Mouse (Mus musculus) hindbrain, embryonic 16.5 days (tissue): ENCODE data around the gene Scd1. TPM values are rescaled to one million over a fixed set of nuclear protein-coding genes. Genes with fewer than 3 reads are reported as not detected.

Experiments used
- ATAC-seq: fragments of 200-750 bp; cut with Nextera tagmentation; 2 replicates; pipeline ENCODE4 v1.8.0; 2017; ENCODE audit warnings: moderate TSS enrichment, moderate library complexity
- H3K27ac ChIP-seq: fragments of 300-500 bp; sonication (generic); 2 replicates; pipeline ENCODE4 v1.5.1; 2014; ENCODE audit warnings: low read depth, mild to moderate bottlenecking, control low read depth, low read length, moderate library complexity
- H3K27me3 ChIP-seq: fragments of 300-500 bp; sonication (generic); replicated peaks from 2 replicates; pipeline ENCODE4 v1.6.1; 2014; ENCODE audit warnings: low read length; ENCODE audit not compliant: control insufficient read depth, insufficient read depth
- H3K36me3 ChIP-seq: fragments of 300-500 bp; sonication (generic); 2 replicates; pipeline ENCODE4 v1.6.1; 2014; ENCODE audit warnings: mild to moderate bottlenecking, low read length, moderate library complexity, mixed read lengths; ENCODE audit not compliant: control insufficient read depth, insufficient read depth
- H3K4me1 ChIP-seq: fragments of 300-500 bp; sonication (generic); 2 replicates; pipeline ENCODE4 v1.6.1; 2014; ENCODE audit warnings: low read depth, low read length; ENCODE audit not compliant: control insufficient read depth, insufficient read depth
- H3K4me2 ChIP-seq: fragments of 300-500 bp; sonication (generic); 2 replicates; pipeline ENCODE4 v1.6.1; 2014; ENCODE audit warnings: mild to moderate bottlenecking, low read length, control low read depth, moderate library complexity
- H3K4me3 ChIP-seq: fragments of 300-500 bp; sonication (generic); 2 replicates; pipeline ENCODE4 v1.5.1; 2014; ENCODE audit warnings: mild to moderate bottlenecking, low read length, control low read depth, moderate library complexity
- H3K9ac ChIP-seq: fragments of 300-500 bp; sonication (generic); 2 replicates; pipeline ENCODE4 v1.6.1; 2014; ENCODE audit warnings: low read depth, mild to moderate bottlenecking, control low read depth, low read length, moderate library complexity
- H3K9me3 ChIP-seq: fragments of 300-500 bp; sonication (generic); 2 replicates; pipeline ENCODE4 v1.6.1; 2014; ENCODE audit warnings: mild to moderate bottlenecking, low read length, moderate library complexity; ENCODE audit not compliant: control insufficient read depth
- WGBS: fragments of 180-500 bp; shearing (Covaris S2); extraction: QIAGEN DNeasy Blood & Tissue Kit; methylation state at CpG from one replicate; pipeline ENCODE4 v1.1.7; 2014; 5-methylcytosine and 5-hydroxymethylcytosine counted together
- polyA plus RNA-seq: library from polyadenylated mRNA; unstranded; fragments of >200 nt; fragmentation: Nextera tagmentation; extraction: Ambion mirVana; gene quantifications from 2 replicates; pipeline ENCODE4 v1.2.1, GENCODE M21; 2015

The Scd1 gene
- polyA plus RNA-seq, 1 experiment from 2014 or later: 9.3 TPM

- Histone ChIP-seq H3K4me3 (peak overlapping the region; percentile 64), H3K36me3 (no peaks in the 10 kb centered on the region), H3K9ac (peak overlapping the region; percentile 59; the same call in 1 of the 2 replicates), H3K27me3 (no peaks in the 10 kb centered on the region), H3K9me3 (no peaks in the 10 kb centered on the region), H3K27ac (peak overlapping the region; percentile 85), H3K4me1 (peaks cover 15% of the 10 kb centered on the region), H3K4me2 (peak overlapping the region; percentile 93)
- no peak for ATAC-seq
- WGBS: 80% methylated on average over 4 of the region's 4 CpGs
Measured at GRCm38 (mm10) chr19:44408595-44408994, 916 bp upstream of the Scd1 start.

- peak overlapping the region; percentile 59 for H3K9ac ChIP-seq
- peak; percentile 72 for ATAC-seq
- H3K36me3 ChIP-seq: no peaks in the 10 kb centered on the region
- no peaks in the 10 kb centered on the region for H3K9me3 ChIP-seq
- peak overlapping the region; percentile 64 for H3K4me3 ChIP-seq
- H3K27ac ChIP-seq: peak overlapping the region; percentile 85
- WGBS: under 1% methylated on average over 14 of the region's 14 CpGs
- peaks cover 15% of the 10 kb centered on the region for H3K4me1 ChIP-seq
- H3K27me3 ChIP-seq: no peaks in the 10 kb centered on the region
- peak overlapping the region; percentile 93 for H3K4me2 ChIP-seq
Measured at GRCm38 (mm10) chr19:44408223-44408545, 505 bp upstream of the Scd1 start.

- Histone ChIP-seq H3K27me3 (no peaks in the 10 kb centered on the region), H3K4me2 (no peak overlapping the region), H3K9me3 (no peaks in the 10 kb centered on the region), H3K9ac (no peak overlapping the region), H3K27ac (no peak overlapping the region), H3K4me1 (peaks cover 14% of the 10 kb centered on the region), H3K36me3 (peaks cover 6% of the 10 kb centered on the region), H3K4me3 (no peak overlapping the region)
- ATAC-seq: no peak
- 82% methylated on average over 6 of the region's 6 CpGs for WGBS
Measured at GRCm38 (mm10) chr19:44403546-44403945, 4.1 kb downstream of the Scd1 start.

GRCm38 (mm10) chr19:44400484-44401197 lies 7.0 kb downstream of the Scd1 start:
- peaks cover 3% of the 10 kb centered on the region; the same call in 1 of the 2 replicates for H3K4me1 ChIP-seq
- no peaks in the 10 kb centered on the region for H3K9me3 ChIP-seq
- ATAC-seq: no peak
- peaks cover 6% of the 10 kb centered on the region for H3K36me3 ChIP-seq
- H3K27ac ChIP-seq: no peak overlapping the region
- no peak overlapping the region for H3K4me3 ChIP-seq
- H3K27me3 ChIP-seq: no peaks in the 10 kb centered on the region
- no peak overlapping the region for H3K9ac ChIP-seq
- WGBS: 86% methylated on average over 8 of the region's 8 CpGs
- no peak overlapping the region for H3K4me2 ChIP-seq

- Histone ChIP-seq H3K36me3 (peaks cover 6% of the 10 kb centered on the region), H3K4me3 (no peak overlapping the region), H3K4me1 (no peaks in the 10 kb centered on the region), H3K4me2 (no peak overlapping the region), H3K9me3 (no peaks in the 10 kb centered on the region), H3K9ac (no peak overlapping the region), H3K27me3 (no peaks in the 10 kb centered on the region), H3K27ac (no peak overlapping the region)
- 93% methylated on average over 18 of the region's 18 CpGs for WGBS
- no peak for ATAC-seq
Measured at GRCm38 (mm10) chr19:44400076-44400475, 7.6 kb downstream of the Scd1 start.

GRCm38 (mm10) chr19:44396742-44397141 lies 10.9 kb downstream of the Scd1 start:
- H3K4me1 ChIP-seq: no peaks in the 10 kb centered on the region
- ATAC-seq: no peak
- WGBS: 89% methylated on average over 5 of the region's 5 CpGs
- no peaks in the 10 kb centered on the region for H3K27me3 ChIP-seq
- no peak overlapping the region for H3K9ac ChIP-seq
- no peaks in the 10 kb centered on the region for H3K9me3 ChIP-seq
- no peak overlapping the region for H3K27ac ChIP-seq
- peaks cover 2% of the 10 kb centered on the region; the same call in 1 of the 2 replicates for H3K36me3 ChIP-seq
- H3K4me2 ChIP-seq: no peak overlapping the region
- H3K4me3 ChIP-seq: no peak overlapping the region

GRCm38 (mm10) chr19:44394972-44395371 lies 12.7 kb downstream of the Scd1 start:
- Histone ChIP-seq H3K9me3 (no peaks in the 10 kb centered on the region), H3K27ac (no peak overlapping the region), H3K4me2 (no peak overlapping the region), H3K27me3 (no peaks in the 10 kb centered on the region), H3K9ac (no peak overlapping the region), H3K36me3 (no peaks in the 10 kb centered on the region; the same call in 1 of the 2 replicates), H3K4me1 (no peaks in the 10 kb centered on the region), H3K4me3 (no peak overlapping the region)
- no peak for ATAC-seq
- WGBS: 90% methylated on average over 7 of the region's 7 CpGs

DNA sequence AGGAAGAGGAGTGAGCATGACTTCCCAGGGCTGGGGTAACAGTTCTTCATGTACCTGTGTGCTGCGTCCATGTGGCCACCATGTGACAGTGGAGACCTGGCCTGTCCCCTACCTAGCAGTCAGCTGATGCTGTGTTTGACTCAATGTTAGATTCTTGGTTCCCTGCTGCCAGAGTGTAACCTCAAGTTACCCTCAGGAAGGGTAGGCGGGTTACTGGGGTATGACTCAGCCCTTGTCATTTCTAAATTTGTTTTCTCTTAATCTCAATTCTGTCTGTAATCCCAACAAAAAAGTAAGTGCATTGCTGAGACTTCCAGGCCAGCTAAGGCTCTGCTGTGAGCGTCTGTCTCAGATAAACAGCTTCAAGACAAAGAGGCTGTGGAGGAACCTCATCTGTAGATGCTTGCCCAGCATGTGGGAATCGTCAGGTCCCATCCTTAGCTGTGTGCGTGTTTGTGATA lies 13.7 kb downstream of the Scd1 start:
- no peak for ATAC-seq
- Histone ChIP-seq H3K9ac (no peak overlapping the region), H3K27ac (no peak overlapping the region), H3K9me3 (no peaks in the 10 kb centered on the region), H3K36me3 (no peaks in the 10 kb centered on the region; the same call in 1 of the 2 replicates), H3K4me1 (peaks cover 1% of the 10 kb centered on the region), H3K27me3 (no peaks in the 10 kb centered on the region), H3K4me3 (no peak overlapping the region), H3K4me2 (no peak overlapping the region)
- 80% methylated on average over 5 of the region's 5 CpGs for WGBS

DNA sequence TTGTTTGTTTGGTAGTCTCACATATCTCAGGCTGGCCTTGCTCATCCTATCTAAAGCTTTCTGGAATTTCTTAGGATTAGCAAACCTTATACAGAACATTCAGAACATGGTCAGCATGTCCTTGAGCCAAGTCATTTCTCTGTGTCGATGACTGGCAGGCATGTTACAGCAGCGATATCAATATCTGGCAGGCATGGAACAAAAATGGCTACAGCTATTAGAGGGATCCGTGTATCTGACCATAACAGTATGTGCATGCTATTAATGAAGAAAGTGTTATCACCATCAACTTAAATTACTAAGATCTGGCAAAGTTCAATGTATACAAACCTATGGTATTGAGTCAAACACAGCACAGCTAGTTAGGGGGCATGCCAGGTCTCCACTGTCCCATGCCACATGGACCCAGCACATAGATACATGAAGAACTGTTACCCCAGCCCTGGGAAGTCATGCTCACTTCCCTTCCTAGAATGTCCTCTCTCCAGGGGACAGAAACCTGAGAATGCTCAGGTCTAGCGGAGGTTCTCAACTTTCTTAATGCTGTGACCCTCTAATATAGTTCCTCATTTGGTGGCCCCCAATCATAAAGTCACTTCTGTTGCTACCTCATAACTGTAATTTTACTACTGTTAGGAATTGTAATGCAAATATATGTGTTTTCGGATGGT lies 15.2 kb downstream of the Scd1 start:
- Histone ChIP-seq H3K27me3 (no peaks in the 10 kb centered on the region), H3K4me3 (no peak overlapping the region), H3K27ac (no peak overlapping the region), H3K4me1 (peaks cover 4% of the 10 kb centered on the region), H3K9ac (no peak overlapping the region), H3K36me3 (no peaks in the 10 kb centered on the region; the same call in 1 of the 2 replicates), H3K4me2 (no peak overlapping the region), H3K9me3 (no peaks in the 10 kb centered on the region)
- 91% methylated on average over 5 of the region's 5 CpGs for WGBS
- no peak for ATAC-seq
